Mouse (Mus musculus): ENCODE measurements around the gene Ccn1.

Ccn1 gene

DNA sequence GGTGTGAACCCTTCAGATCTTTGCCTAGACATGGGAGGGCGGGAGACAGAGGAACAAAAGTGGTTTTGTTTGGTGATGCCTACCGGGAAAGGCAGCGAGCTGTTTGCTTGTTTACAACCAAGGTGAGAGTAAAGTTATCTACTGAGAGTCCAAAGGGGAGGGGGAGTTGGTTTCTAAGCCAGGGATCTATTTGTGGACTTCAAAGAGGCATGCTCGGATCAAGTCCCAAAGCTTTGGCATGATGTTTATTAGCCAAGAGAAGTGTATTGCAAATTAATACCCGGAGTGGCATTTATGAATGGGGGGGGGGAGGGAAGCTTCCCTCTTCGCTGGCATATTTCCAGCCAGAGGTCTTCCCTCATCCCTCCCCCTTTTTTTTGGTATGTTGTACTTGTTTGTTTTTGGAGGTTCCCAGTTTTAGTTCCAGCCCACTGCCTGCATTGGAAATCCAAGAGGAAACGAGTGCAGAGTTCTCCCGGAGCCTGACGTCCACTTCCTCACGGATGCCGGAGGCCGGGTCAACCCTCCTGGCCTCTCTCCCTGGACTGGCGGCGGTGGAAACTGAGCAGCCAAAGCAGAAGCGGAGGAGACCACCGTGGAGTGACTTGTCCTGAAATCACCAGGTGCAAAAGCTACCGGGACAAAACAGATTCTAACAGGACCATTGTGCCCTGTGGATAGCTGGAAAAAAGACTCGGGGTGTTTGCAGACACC, 674 bp upstream of the Ccn1 start:
- DNase-seq (ENCODE audit: low read depth, low spot score) = no peak

DNA sequence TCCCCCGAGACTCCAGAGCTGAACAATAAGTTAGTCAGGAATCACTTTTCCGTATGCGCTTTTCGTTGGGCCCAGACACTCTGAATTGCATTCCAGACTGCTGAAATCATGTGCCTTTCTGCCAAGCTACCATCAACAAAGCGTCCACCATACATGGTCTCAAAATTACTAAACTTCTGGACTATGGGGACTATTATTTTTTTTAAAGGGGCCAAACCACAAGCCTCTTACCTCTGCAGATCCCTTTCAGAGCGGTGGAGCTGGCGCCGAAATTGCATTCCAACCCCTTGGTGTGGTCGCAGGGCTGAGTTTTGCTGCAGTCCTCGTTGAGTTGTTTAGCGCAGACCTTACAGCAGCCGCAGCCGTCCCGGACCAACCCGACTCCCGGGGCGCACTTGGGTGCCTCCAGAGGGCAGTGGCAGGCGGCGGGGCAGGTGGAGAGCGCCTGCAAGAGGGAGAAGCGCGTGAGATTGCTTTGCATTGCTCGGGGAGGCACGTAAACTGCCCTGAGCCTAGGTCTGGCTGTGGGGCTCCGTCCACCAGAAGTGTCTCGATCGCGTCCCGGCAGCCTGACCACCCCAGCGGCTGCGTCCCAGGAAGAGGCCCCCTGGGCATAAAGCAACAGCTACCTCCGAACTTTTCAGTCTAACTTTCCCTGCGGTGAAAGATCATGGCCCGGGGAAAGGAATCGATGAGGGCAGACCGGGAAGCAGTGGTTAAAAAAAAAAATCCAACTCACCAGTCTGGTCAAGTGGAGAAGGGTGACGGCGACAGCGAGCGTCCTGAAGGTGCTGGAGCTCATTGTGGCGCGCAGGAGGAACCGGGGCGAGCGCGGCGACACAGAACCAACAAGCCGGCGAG, 560 bp downstream of the Ccn1 start:
- DNase-seq (ENCODE audit: low read depth, low spot score) = no peak

DNA sequence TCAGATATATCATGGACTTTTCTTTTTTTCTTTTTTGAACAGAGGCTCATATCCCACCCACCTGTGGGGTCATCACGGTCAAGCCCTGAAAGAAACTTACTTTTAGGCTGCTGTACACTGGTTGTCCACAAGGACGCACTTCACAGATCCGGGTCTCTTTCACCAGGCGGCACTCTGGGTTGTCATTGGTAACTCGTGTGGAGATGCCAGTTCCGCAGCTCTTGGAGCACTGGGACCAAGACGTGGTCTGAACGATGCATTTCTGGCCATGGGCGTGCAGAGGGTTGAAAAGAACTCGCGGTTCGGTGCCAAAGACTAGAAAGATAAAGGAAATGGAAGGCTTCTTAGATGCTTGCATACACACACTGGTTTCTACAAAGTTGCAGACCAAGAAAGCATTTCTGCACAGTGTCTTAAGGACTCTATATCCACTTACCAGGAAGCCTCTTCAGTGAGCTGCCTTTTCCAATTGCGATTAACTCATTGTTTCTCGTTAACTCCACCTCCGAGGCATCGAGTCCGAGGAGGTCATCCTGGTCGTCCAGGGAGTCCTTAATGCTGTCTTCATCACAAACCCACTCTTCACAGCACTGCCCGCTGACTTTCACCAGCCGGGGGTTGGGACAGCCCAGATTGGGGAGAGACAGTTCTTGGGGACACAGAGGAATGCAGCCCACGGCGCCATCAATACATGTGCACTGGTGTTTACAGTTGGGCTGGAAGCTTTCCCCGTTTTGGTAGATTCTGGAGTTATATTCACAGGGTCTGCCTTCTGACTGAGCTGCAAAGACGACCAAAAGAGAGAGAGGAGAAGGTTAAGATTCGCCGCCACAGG, 1.5 kb downstream of the Ccn1 start:
- DNase-seq (ENCODE audit: low read depth, low spot score) = peak; percentile 29

DNA sequence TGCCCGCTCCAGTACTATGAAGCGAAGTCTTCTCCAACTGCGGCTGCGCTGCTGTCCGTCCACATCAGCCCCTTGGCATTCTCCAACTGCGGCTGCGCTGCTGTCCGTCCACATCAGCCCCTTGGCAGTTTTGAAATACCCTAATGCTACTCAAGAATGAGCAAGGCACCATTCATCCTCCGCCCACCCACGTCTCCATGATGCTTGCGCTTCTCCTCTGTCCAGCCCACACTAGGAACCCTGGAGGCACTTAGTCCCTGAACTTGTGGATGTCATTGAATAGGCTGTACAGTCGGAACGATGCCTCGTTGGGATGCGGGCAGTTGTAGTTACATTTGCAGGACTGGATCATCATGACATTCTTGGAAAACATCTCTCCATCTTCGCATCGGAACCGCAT, 2.4 kb downstream of the Ccn1 start:
- no peak for DNase-seq (ENCODE audit: low read depth, low spot score)

DNA sequence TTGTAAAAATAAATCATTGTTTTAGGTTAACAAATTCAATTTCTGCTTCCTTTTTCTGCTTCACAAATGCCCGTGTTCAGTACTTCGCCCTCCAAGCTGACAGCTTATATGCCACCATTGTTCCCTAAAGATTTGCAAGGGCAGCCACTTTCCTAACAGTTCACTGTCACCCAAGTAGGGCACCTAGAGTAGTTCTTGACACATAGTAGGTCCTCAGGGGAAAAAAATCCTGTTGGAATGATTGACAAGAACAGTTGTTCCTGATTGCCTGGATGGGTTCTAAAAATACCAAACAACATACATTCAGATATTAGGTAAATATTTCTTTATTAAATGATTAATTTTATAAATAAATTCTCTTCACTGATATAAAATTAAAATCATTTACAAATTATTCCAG, 3.1 kb downstream of the Ccn1 start:
- no peak for DNase-seq (ENCODE audit: low read depth, low spot score)

DNA sequence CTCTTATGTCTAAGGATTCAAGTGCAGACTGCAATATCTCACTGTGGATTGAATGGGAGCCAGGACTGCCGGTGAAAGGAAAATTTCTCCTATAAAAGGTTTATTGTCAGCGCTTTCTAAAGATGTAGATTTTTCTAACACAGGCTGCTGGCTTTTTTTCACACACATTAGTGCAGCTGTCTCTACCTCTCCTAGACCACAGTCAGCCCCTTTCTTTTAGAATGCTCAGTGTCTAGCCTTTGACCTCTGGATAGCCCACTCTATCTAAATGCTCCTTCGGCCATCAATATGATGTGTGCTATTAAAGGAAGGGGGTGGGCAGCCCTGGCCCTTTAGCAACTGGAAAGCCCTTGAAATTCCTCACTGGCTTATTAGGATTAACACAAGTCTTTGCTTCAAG, 3.8 kb downstream of the Ccn1 start:
- DNase-seq (ENCODE audit: low read depth, low spot score) = no peak

DNA sequence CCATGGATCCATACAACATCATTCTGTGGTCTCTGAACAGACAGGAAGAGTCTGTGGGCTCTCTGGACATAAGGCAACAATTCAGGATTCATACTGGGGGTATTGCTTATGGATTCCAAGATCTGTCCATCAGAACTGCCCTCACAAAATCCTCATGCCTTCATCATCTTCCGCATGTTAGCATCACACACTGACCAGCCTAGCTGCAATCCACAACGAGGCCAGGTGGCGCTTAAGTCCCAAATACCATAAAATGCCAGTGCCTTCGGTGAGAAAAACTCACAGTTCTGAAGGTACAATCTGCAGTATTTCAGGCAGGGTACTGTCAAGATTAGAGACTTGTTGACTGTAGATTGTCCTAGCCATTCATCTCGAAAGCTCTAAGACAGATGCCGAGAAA, 4.3 kb downstream of the Ccn1 start:
- no peak for DNase-seq (ENCODE audit: low read depth, low spot score)

DNA sequence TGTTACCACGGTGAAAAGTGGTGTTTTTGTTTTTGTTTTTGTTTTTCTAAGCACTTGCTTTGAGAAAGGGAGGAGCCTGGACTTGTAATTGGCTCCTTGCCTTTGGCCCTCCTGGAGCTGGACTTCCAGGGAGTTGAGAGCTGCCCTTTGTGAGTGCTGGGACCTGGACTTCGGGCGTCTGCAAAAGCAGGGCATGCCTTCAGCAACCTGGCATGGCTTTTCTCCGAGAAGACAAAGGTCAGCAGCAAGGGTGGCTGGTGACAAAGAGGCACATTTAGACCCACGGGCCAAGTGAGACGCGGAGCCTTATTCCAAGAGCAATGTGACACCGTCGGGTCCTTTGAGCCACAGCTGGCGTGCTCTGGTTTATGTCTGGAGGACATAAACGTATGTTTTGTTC, 6.9 kb downstream of the Ccn1 start:
- DNase-seq (ENCODE audit: low read depth, low spot score) = no peak

DNA sequence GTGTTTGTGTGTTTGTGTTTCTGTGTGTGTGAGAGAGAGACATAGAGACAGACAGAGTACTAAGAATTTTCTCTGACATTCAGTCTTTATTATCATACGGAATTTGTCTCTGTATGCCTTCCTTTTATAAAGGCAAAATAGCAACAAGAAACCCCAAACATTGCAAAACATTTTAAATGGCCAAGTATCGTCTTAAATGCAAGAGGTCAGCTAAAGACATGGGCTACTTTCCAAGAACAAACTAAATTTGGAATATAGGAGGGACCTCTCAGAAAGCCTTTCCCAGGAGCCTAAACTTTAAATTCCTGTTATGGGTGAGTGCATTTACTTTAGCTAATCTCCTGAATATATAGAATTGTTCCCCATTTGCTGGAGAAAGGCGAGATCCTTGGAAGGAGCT, 7.9 kb downstream of the Ccn1 start:
- no peak for DNase-seq (ENCODE audit: low read depth, low spot score)

DNA sequence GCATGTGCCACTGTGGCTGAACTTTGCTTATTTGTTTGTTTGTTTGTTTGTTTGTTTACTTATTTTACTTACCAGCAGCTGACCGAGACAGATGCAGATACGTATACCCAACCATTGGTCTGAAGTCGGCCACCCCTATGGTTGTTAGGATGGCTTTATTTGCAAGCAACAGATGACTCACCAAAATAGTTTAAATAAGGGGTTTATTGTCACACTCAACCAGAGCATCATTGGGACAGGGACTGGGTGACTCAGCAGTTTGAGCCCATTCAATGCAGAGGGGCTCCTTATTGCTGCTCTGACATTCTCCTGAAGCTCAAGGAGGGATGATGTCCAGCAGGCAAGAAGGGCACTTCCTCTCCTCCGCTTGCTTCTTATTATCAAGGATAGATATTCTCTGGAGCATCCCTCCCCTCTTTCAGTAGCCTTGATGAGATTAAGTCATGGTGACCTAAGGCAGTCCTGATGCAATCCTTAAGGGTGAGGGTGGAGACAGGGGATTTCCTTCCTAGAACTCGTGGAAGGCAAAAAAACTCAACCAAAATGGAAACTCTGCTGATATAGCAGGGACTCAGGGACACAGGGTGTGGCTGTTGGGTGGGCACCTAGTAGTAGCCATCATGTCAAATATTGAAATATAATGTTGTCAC, 8.6 kb downstream of the Ccn1 start:
- DNase-seq (ENCODE audit: low read depth, low spot score) = no peak

DNA sequence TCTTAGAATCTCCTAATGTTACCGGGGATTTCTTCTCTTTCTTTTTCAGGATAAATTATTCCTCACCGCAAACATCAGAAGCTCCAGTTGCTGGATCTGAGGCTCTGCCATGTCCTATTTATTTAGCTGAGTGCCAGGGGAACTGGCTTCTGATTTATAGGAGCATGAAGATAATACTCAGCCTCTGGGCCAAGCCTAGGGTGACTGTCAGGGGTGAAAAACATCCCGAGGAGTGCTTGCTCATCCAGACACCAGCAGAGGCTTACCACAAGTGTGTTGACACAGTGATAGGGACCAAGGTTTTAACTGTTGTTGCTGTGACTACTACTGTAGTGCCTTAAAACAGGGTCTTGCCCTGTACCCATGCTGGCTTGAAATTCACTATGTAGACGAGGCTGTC, 9.2 kb downstream of the Ccn1 start:
- DNase-seq (ENCODE audit: low read depth, low spot score) = no peak

DNA sequence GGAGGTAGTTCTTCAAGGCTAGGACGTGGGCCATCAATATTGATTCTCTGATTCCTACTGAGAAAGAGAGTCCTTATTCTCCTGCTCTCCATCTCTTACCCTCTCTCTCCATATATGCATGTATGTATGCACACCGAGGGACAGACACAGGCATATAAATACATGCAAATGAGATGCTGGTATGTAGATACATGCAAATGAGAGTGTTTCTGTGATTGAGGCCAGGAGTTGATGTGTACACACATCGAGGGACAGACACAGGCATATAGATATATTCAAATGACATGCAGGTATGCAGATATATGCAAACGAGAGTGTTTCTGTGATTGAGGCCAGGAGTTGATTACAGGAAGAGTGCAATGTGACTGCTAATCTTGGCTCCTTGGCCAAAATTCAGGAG, 9.6 kb downstream of the Ccn1 start:
- no peak for DNase-seq (ENCODE audit: low read depth, low spot score)

DNA sequence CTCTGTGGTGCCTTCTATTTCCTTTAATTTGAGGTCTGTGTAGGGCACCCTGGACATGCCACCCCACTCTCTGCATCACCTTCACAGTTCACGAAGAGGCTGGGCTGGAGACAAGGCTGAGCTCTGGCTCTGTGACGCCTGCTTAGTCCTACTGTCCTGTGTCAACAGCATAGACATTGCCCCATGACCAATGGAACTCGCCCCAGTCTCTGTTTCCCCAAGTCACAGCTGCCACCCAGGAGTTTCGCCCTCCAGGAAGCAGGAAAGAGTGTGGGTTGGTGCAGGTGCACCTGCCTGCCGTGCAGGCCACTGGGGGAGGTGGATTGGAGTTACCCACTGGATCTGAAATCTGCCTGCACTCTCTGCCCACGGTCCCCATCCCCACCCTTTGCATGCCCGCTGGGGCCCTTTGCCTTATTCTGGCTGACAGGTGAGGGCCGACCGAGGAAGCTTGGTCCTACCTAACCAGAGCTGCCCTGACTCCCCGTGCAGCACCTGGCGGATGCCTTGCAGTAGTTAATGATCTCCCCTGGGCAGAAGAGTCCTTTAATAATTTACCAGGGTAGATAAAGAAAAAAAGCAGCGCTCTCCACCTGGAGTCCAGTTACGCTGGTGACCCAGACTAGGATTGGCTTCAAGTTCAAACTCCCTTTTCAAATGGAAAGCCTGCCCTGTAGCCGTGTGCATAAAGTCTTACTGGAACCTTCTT, 15.6 kb downstream of the Ccn1 start:
- no peak for DNase-seq (ENCODE audit: low read depth, low spot score)

DNA sequence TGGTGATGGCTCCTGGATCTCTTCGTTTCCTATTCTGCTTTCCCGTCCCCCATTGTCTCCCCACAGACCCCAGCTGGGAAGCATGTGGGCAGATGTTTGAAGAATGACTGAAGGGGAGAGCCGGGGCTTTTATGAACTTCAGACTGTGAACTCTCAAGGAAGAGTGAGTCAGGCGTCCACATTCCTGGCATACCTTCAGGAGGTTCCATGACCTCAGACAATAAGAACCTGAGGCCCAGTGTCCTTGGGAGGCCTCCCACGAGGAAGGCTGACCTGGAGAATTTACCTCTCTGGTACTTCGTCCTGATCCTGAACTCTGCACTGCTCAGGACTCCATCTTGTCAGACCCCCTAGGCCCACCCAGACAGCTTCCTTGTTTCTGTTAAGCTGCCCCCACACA, 16.9 kb downstream of the Ccn1 start:
- no peak for DNase-seq (ENCODE audit: low read depth, low spot score)

DNA sequence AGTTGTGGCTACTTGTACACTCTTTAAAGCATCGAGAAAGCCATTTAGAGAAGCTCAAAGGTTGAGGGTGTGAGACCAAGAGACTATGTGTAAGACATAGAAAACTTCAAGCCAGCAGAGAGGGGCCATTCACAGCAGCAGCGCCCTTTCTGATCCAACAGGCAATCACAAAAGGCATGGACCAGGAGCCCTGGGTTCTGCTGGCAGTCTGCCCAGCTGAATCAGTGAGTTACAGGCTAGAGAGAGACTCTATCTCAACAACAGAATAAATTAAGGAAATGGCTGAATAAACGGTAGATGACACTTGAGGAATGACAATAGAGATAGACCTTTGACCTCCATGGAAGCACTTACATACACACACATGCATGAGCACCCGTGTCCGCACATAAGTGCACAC, 21.1 kb downstream of the Ccn1 start:
- no peak for DNase-seq (ENCODE audit: low read depth, low spot score)

DNA sequence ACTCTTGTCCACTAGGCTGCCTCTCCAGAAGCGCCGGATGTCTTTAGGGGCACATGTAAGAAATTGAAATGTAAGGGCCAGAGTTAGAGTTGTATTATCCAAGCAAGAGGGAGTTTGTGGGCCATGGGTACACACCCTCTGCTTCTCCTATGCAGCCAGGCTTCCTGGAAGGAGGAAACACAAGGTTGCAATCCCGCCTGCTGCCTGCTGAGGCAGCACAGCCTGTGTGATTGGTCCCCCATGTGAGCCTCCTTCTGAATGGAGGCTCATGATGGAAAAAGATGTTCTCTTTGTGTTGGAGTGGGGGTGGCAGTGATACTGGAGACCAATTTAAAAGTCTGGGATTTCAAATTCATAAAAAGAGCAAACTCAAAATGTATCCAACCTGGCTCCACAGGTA, 22.0 kb downstream of the Ccn1 start:
- DNase-seq (ENCODE audit: low read depth, low spot score) = peak; percentile 27

DNA sequence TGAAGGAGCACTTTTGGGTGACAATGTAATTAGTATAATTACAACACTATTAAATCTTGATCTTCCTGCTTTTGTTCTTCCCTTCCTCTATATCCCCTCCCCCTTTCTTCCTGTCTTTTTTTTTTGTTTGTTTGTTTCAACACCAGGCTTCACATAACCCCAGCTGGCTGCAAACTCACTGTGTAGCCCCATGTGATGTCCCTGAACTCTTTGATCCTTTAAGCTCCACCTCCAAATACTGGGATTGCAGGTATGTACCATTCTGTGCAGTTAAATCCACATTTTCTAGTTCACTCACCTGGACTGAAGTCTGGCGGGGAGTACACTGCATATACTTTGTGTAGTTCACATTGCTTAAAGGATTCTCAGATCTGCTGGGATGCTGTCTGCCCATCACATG, 23.7 kb downstream of the Ccn1 start:
- DNase-seq (ENCODE audit: low read depth, low spot score) = no peak

DNA sequence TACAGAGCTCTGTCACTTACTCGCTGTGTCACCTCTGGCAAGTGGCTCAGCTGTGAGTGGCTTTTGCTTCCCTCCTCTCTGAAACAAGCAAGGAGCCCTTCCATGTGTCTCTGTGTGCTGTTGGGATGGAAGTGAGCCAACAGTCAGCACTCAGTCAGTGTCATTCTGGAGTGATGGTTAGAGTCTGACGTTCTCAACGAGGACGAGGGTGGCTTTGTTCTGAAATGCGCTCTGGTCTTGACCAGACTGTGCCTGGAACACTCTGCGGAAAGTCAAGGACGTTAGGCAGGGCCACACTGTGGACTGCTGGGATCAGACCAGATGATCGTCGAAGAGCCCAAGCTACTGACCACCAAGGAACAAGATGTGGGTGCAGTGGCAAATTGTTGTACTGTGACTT, 24.2 kb downstream of the Ccn1 start:
- DNase-seq (ENCODE audit: low read depth, low spot score) = no peak

DNA sequence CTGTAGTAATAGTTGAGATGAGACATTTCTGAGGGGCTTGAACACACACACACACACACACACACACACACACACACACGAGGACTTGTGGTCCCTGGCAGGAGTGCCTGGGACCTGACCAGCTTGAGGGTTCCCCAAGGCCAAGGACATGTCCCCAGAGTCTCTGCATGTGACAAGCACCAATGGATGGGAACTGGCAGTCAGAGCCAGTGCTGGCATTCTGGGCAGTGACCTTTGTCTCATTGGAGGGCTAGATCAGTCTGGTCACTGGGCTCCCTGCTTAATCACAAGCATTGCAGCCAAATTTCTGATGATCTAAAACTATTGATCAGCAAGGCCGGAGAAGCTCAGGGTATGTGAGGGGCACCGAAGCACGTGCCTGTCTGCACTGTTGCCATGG, 25.0 kb downstream of the Ccn1 start:
- DNase-seq (ENCODE audit: low read depth, low spot score) = no peak

DNA sequence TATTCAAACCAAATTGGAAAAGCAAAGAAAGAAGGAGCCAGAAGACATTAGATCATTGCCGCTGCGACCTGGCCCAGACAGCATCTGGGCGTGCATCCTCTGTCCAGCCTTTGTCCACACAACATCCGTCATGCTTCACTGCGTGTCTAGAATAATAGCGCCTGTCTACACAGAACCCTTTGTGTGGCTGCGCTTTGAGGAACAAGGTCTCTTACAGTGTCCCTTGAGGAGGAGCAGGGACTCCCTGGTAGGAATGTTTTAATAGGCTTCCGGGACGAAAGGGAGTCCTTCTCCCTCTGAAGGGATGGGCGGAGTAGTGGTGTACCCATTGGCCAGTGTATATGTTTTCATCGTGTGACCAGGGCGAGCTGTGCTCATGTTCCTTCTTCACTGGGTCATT, 26.7 kb downstream of the Ccn1 start:
- DNase-seq (ENCODE audit: low read depth, low spot score) = peak; percentile 33

DNA sequence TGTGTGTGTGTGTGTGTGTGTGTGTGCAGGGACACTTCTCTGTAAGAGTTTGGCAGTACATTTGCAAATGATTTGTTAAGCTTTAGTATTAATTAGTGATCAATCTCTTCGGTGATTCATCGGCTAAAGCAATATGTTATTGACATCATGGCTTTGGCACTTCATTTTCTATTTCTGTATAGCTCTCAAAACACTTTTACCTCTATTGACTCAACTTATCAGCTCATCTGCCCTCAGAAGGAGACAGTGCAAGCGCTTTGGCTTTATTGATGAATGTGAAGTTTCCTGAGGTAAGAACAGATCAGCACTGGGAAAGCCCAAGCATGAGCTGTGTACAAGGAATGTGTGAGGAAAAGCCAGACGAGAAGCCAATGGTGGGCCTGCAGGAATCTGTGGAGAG, 28.6 kb downstream of the Ccn1 start:
- no peak for DNase-seq (ENCODE audit: low read depth, low spot score)
